Mouse (Mus musculus) midbrain, embryonic 12.5 days (tissue): ENCODE measurements around the gene Kpna1. TPM values are rescaled to one million over a fixed set of nuclear protein-coding genes. Genes with fewer than 3 reads are reported as not detected.
"Not testable (repeated sequence)": the region's sequence is repeated elsewhere in the genome, so short reads cannot be mapped to it uniquely, and the experiment has no call there.

Source experiments
- ATAC-seq: fragments of 200-750 bp; cut with Nextera tagmentation; 2 replicates; pipeline ENCODE4 v1.8.0; 2017; ENCODE audit warnings: low read depth, moderate TSS enrichment, moderate library complexity; ENCODE audit not compliant: low FRiP score
- H3K27ac ChIP-seq: fragments of 300-500 bp; sonication (generic); replicated peaks from 2 replicates; pipeline ENCODE4 v1.5.1; 2016; ENCODE audit warnings: mild to moderate bottlenecking
- H3K27me3 ChIP-seq: fragments of 300-500 bp; sonication (generic); 2 replicates; pipeline ENCODE4 v1.6.1; 2016; ENCODE audit warnings: mild to moderate bottlenecking
- H3K36me3 ChIP-seq: fragments of 300-500 bp; sonication (generic); 2 replicates; pipeline ENCODE4 v1.6.1; 2016
- H3K4me1 ChIP-seq: fragments of 300-500 bp; sonication (generic); 2 replicates; pipeline ENCODE4 v1.6.1; 2016
- H3K4me2 ChIP-seq: fragments of 300-500 bp; sonication (generic); replicated peaks from 2 replicates; pipeline ENCODE4 v1.6.1; 2016; ENCODE audit warnings: mild to moderate bottlenecking, moderate library complexity
- H3K4me3 ChIP-seq: fragments of 300-500 bp; sonication (generic); 2 replicates; pipeline ENCODE4 v1.5.1; 2016; ENCODE audit warnings: mild to moderate bottlenecking
- H3K9ac ChIP-seq: fragments of 300-500 bp; sonication (generic); replicated peaks from 2 replicates; pipeline ENCODE4 v1.6.1; 2016; ENCODE audit warnings: mild to moderate bottlenecking, moderate library complexity
- H3K9me3 ChIP-seq: fragments of 300-500 bp; sonication (generic); 2 replicates; pipeline ENCODE4 v1.6.1; 2016; ENCODE audit warnings: mild to moderate bottlenecking
- WGBS: fragments of 180-500 bp; shearing (Covaris S2); methylation state at CpG from one replicate; pipeline ENCODE4 v1.1.7; 2016; 5-methylcytosine and 5-hydroxymethylcytosine counted together
- polyA plus RNA-seq: library from polyadenylated mRNA; unstranded; fragments of >200 nt; fragmentation: Nextera tagmentation; extraction: Ambion mirVana; gene quantifications from 2 replicates; pipeline ENCODE4 v1.2.1, GENCODE M21; 2016

Gene Kpna1
- polyA plus RNA-seq, 1 experiment from 2014 or later, result 82.8 TPM

GRCm38 (mm10) chr16:36056416-36056815 is 77.9 kb downstream of the Kpna1 start:
- H3K9ac ChIP-seq, result no peak overlapping the region
- peaks cover 12% of the 10 kb centered on the region for H3K36me3 ChIP-seq
- 87% methylated on average over 11 of the region's 11 CpGs for WGBS

GRCm38 (mm10) chr16:36057933-36058475 is 79.5 kb downstream of the Kpna1 start:
- H3K9ac ChIP-seq, result no peak overlapping the region
- H3K4me3 ChIP-seq, result no peak overlapping the region
- ATAC-seq, result no peak
- H3K27ac ChIP-seq, result no peak overlapping the region
- no peaks in the 10 kb centered on the region for H3K4me1 ChIP-seq
- WGBS, result 84% methylated on average over 8 of the region's 8 CpGs
- no peaks in the 10 kb centered on the region for H3K27me3 ChIP-seq
- no peaks in the 10 kb centered on the region for H3K9me3 ChIP-seq
- peaks cover 4% of the 10 kb centered on the region; the same call in 1 of the 2 replicates for H3K36me3 ChIP-seq
- H3K4me2 ChIP-seq, result no peak overlapping the region

More at GRCm38 (mm10) chr16:36056416-36056815, 77.9 kb downstream of the Kpna1 start:
- ATAC-seq, result no peak
- Histone ChIP-seq H3K27me3 (no peaks in the 10 kb centered on the region), H3K4me3 (no peak overlapping the region), H3K4me2 (no peak overlapping the region), H3K27ac (no peak overlapping the region), H3K4me1 (no peaks in the 10 kb centered on the region), H3K9me3 (no peaks in the 10 kb centered on the region)

GRCm38 (mm10) chr16:36062534-36062933 is 84.0 kb downstream of the Kpna1 start:
- not testable (repeated sequence) for H3K9ac ChIP-seq, H3K27ac ChIP-seq, ATAC-seq, H3K4me1 ChIP-seq, H3K9me3 ChIP-seq, H3K4me3 ChIP-seq, H3K4me2 ChIP-seq, H3K36me3 ChIP-seq, H3K27me3 ChIP-seq
- WGBS, result 90% methylated on average over 1 of the region's 1 CpGs

GRCm38 (mm10) chr16:36063315-36063714 is 84.8 kb downstream of the Kpna1 start:
- no peak for ATAC-seq

DNA sequence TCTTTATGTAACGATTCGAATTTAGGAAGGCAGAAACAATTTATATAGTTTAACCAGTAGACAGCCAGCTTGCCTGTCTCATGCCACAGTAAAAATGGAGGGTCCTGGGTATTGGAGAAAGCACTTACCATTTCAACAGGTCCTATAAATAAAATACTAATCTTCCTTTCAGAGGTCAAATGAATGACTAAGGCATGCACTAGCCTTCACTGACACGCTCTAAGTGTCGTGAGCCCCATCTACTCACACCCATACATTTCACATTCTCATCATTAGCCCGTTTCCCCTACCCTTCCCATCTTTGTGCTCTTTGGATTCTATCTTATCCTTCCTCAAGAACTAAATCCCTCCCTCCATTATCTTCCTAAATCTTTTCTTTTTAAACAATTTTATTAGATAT is 86.4 kb downstream of the Kpna1 start:
- no peaks in the 10 kb centered on the region for H3K36me3 ChIP-seq
- H3K9me3 ChIP-seq, result no peaks in the 10 kb centered on the region
- no peaks in the 10 kb centered on the region for H3K27me3 ChIP-seq
- no peak overlapping the region for H3K4me2 ChIP-seq
- H3K4me1 ChIP-seq, result peaks cover 12% of the 10 kb centered on the region
- H3K4me3 ChIP-seq, result no peak overlapping the region
- no peak overlapping the region for H3K9ac ChIP-seq
- WGBS, result 88% methylated on average over 5 of the region's 5 CpGs
- ATAC-seq, result no peak
- no peak overlapping the region for H3K27ac ChIP-seq

More at GRCm38 (mm10) chr16:36063315-36063714, 84.8 kb downstream of the Kpna1 start:
- Histone ChIP-seq H3K4me3 (no peak overlapping the region), H3K27me3 (no peaks in the 10 kb centered on the region), H3K9ac (no peak overlapping the region), H3K9me3 (no peaks in the 10 kb centered on the region), H3K4me1 (0 out of 2 replicates have a peak, but pooled peaks cover 2% of the 10 kb centered on the region), H3K36me3 (no peaks in the 10 kb centered on the region), H3K27ac (no peak overlapping the region), H3K4me2 (no peak overlapping the region)
- WGBS, result 78% methylated on average over 2 of the region's 2 CpGs

DNA sequence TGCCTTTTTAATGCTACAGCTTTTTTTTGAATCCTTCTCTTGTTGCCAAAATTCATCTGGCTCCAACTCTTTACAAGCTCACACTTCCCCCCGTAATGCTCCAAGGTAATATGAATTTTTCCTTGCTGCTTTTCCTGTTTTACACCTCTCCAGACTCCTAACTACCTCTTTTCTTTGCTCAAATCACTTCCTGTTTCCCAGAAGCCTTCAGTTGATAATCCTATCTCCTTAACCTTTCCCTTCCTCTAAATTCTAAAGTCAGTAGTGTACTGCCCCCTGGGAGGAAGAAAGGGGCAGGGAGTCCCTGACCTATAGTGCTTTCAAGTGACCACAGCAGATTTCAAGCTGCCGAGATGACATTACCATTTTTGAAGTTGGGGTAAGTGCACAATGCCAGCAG is 89.1 kb downstream of the Kpna1 start:
- H3K27ac ChIP-seq, result no peak overlapping the region
- no peaks in the 10 kb centered on the region for H3K27me3 ChIP-seq
- WGBS, result 81% methylated on average over 2 of the region's 2 CpGs
- H3K4me2 ChIP-seq, result no peak overlapping the region
- H3K36me3 ChIP-seq, result no peaks in the 10 kb centered on the region
- H3K4me3 ChIP-seq, result no peak overlapping the region
- H3K9me3 ChIP-seq, result no peaks in the 10 kb centered on the region
- peaks cover 21% of the 10 kb centered on the region for H3K4me1 ChIP-seq
- ATAC-seq, result no peak
- no peak overlapping the region for H3K9ac ChIP-seq

- no peak for ATAC-seq
- H3K4me3 ChIP-seq, result no peak overlapping the region
- no peak overlapping the region for H3K4me2 ChIP-seq
- H3K27ac ChIP-seq, result no peak overlapping the region
- peaks cover 24% of the 10 kb centered on the region for H3K4me1 ChIP-seq
- no peaks in the 10 kb centered on the region for H3K9me3 ChIP-seq
- no peak overlapping the region for H3K9ac ChIP-seq
- WGBS, result 87% methylated on average over 3 of the region's 3 CpGs
- no peaks in the 10 kb centered on the region for H3K36me3 ChIP-seq
- H3K27me3 ChIP-seq, result no peaks in the 10 kb centered on the region
These were observed 89.8 kb downstream of the Kpna1 start for GRCm38 (mm10) chr16:36068356-36068755.

DNA sequence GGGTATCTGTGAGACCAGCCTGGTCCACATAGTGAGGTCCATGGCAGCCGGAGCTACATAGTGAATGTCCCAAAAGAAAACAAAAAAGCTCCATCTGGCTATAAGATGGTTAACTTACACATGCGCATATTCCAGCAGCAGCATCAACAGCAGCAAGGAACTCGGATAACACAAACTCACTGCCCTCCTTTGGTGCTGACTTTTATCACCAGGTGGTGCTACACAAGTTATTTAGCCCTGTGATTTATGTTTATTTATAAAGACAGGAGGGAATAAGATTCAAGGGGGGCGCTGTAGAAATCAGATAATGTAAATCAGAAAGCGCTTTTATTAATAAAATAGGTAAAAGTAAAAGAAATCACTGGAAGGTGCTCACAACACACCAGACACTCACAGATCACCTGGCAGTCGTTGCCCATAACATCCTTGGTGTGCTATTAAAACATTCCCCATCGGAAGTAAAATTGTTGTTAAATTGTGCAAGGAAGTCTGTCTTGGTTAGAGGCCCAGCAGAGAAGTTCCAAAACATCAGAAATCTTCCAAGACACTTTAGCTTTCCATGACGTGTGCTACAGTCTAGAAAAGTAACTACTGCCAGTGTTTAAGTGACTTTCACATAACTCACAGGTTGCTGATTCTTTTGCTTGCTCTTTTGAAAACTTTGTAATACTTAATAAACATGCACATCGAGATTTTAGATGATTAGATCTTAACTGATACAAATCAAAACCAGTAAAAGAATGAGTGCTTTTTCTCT is 91.4 kb downstream of the Kpna1 start:
- no peaks in the 10 kb centered on the region for H3K9me3 ChIP-seq
- 37% methylated on average over 9 of the region's 9 CpGs for WGBS

GRCm38 (mm10) chr16:36071071-36071449 is 92.5 kb downstream of the Kpna1 start:
- WGBS, result 0% methylated on average over 16 of the region's 16 CpGs
- H3K27me3 ChIP-seq, result no peaks in the 10 kb centered on the region
- peak overlapping the region; percentile 99 for H3K27ac ChIP-seq
- H3K36me3 ChIP-seq, result no peaks in the 10 kb centered on the region
- no peaks in the 10 kb centered on the region for H3K9me3 ChIP-seq
- H3K4me3 ChIP-seq, result peak overlapping the region; percentile 79
- peak; percentile 67; the same call in 1 of the 2 replicates for ATAC-seq
- peak overlapping the region; percentile 73 for H3K4me2 ChIP-seq
- H3K4me1 ChIP-seq, result peaks cover 24% of the 10 kb centered on the region
- H3K9ac ChIP-seq, result peak overlapping the region; percentile 75

More for the DNA sequence above, 91.4 kb downstream of the Kpna1 start:
- Histone ChIP-seq H3K27ac (no peak overlapping the region), H3K36me3 (no peaks in the 10 kb centered on the region), H3K9ac (peak overlapping the region; percentile 75; the same call in 1 of the 2 replicates), H3K4me1 (peaks cover 24% of the 10 kb centered on the region), H3K4me2 (peak overlapping the region; percentile 73), H3K4me3 (peak overlapping the region; percentile 79), H3K27me3 (no peaks in the 10 kb centered on the region)
- no peak for ATAC-seq

DNA sequence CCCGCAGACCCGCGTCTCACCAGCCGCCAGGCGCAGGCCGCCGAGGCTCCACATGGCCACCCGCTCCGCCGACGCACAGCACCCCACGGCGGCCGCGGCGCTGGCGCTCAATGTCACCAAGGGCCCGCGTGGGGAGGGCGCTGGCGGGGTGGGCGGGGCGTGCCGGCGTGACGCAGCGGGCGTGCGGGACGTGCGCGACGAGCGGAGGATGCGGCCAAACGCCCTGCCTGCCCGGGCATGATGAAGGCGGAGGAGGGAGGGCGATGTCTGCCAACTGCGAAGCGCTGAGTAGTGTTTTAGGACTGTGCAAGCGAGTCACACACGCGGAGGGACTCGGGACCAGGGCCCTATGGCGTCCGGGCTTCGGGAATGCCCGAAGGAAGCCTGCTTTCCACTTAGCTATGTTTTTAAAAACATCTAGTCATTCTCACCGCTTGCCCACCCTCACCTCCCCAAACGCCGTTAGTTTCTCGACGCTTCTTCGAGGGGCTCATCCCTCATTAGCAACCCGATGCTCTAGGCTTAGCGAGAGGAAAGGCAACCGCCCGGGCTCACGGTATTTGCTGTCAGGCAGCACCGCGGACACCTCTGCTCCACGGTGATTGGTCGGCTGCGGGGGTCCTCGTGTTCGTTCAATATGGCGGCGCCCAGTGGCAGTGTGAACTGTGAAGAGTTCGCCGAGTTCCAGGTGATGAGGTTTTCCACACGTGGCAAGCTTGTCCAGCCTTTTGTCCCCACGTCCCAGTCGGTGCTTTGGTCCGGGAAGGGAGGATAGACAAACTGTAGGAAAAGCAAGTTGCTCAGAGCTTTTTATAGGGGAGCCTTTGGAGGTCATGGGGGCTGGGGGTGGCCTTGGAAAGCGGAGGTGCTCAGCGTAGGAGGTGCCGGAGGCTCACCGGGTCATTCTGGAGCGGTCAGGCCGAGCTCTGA is 93.2 kb downstream of the Kpna1 start, which contains the start of the genes Fam162a and Ccdc58:
TSS of gene Fam162a (minus strand) at position 145 of the 930 bp plus-strand sequence.
TSS of gene Ccdc58 (plus strand) at position 236 of the 930 bp plus-strand sequence.
- Histone ChIP-seq H3K27me3 (no peaks in the 10 kb centered on the region), H3K4me2 (peak within 1 kb of the TSS; percentile 73), H3K4me1 (peaks cover 24% of the 10 kb centered on the region), H3K4me3 (peak within 1 kb of the TSS; percentile 79), H3K9ac (peak within 1 kb of the TSS; percentile 75), H3K9me3 (no peaks in the 10 kb centered on the region), H3K36me3 (no peaks in the 10 kb centered on the region), H3K27ac (peak within 1 kb of the TSS; percentile 99)
- WGBS, result under 1% methylated on average over 81 of the region's 81 CpGs
- ATAC-seq, result peak; percentile 94

DNA sequence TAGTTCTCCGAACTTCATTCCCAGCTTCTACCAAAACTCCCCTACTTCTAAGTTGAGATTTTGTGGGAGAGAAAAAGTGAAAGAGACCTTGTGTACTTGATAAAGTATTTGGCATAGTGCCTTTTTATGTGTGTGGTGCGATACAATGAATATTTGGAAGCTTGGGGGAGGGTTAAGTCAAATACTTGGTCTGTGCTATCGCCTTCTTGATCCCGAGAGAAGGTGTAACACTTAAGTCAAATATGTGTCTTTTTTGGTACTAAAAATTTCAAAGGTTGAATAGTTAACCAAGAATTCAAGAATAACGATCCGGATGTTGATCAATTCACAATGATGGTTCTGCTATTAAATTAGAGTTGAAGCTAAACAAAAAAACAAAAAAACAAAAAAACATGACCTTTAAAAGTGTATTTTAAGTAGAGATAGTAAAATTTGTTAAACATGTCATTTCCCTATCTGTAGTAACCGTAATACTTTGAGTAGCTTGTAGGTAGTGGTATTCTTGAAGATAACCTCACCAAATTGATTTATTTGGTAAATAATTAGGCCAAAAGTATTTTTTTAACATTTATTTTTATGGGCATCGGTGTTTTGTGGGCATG is 94.0 kb downstream of the Kpna1 start:
- Histone ChIP-seq H3K27me3 (no peaks in the 10 kb centered on the region), H3K9ac (peak overlapping the region; percentile 75), H3K36me3 (no peaks in the 10 kb centered on the region), H3K4me1 (peaks cover 24% of the 10 kb centered on the region), H3K27ac (peak overlapping the region; percentile 99; the same call in 1 of the 2 replicates), H3K4me2 (peak overlapping the region; percentile 73), H3K9me3 (no peaks in the 10 kb centered on the region), H3K4me3 (peak overlapping the region; percentile 79)
- 34% methylated on average over 8 of the region's 8 CpGs for WGBS
- no peak for ATAC-seq
